Mouse (Mus musculus): ENCODE results near the gene Gm10721. TPM values are rescaled to one million over a fixed set of nuclear protein-coding genes. Genes with fewer than 3 reads are reported as not detected.
"Not testable (repeated sequence)": the region's sequence is repeated elsewhere in the genome, so short reads cannot be mapped to it uniquely, and the experiment has no call there.

Gm10721 gene
- total RNA-seq (2015; ENCODE audit: low replicate concordance): not detected in 2 replicates
- 0.51 TPM in 1 of 2 replicates, not detected in the other for total RNA-seq (2017; ENCODE audit: low replicate concordance)

DNA sequence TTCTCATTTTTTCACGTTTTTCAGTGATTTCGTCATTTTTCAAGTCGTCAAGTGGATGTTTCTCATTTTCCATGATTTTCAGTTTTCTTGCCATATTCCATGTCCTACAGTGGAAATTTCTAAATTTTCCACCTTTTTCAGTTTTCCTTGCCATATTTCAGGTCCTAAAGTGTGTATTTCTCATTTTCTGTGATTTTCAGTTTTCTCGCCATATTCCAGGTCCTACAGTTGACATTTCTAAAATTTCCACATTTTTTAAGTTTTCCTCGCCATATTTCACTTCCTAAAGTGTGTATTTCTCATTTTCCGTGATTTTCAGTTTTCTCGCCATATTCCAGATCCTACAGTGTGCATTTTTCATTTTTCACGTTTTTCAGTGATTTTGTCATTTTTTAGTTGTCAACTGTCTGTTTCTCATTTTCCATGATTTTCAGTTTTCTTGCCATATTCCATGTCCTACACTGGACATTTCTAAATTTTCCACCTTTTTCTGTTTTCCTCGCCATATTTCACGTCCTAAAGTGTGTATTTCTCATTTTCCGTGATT is at the start of gene Gm10721:
Gene Gm10721 (plus strand): TSS at position 408 of the 547 bp plus-strand sequence.
- peak; percentile 56 for ATAC-seq (replicated peaks; ENCODE audit: low FRiP score, poor library complexity, severe bottlenecking)

DNA sequence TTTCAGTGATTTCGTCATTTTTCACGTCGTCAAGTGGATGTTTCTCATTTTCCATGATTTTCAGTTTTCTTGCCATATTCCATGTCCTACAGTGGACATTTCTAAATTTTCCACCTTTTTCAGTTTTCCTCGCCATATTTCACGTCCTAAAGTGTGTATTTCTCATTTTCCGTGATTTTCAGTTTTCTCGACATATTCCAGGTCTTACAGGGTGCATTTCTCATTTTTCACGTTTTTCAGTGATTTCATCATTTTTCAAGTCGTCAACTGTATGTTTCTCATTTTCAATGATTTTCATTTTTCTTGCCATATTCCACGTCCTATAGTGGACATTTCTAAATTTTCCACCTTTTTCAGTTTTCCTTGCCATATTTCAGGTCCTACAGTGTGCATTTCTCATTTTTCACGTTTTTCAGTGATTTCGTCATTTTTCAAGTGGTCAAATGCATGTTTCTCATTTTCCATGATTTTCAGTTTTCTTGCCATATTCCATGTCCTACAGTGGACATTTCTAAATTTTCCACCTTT is 12.4 kb upstream of the Gm10721 start, which contains the start of gene Gm10722:
Gene Gm10722 (plus strand): TSS at position 478 of the 528 bp plus-strand sequence.
- not testable (repeated sequence) for ATAC-seq (replicated peaks; ENCODE audit: low FRiP score, poor library complexity, severe bottlenecking)

DNA sequence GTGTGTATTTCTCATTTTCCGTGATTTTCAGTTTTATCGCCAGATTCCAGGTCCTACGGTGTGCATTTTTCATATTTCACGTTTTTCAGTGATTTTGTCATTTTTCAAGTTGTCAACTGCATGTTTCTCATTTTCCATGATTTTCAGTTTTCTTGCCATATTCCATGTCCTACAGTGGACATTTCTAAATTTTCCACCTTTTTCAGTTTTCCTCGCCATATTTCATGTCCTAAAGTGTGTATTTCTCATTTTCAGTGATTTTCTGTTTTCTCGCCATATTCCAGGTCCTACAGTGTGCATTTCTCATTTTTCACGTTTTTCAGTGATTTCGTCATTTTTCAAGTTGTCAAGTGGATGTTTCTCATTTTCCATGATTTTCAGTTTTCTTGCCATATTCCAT is 11.9 kb upstream of the Gm10721 start:
- not testable (repeated sequence) for ATAC-seq (replicated peaks; ENCODE audit: low FRiP score, poor library complexity, severe bottlenecking)

DNA sequence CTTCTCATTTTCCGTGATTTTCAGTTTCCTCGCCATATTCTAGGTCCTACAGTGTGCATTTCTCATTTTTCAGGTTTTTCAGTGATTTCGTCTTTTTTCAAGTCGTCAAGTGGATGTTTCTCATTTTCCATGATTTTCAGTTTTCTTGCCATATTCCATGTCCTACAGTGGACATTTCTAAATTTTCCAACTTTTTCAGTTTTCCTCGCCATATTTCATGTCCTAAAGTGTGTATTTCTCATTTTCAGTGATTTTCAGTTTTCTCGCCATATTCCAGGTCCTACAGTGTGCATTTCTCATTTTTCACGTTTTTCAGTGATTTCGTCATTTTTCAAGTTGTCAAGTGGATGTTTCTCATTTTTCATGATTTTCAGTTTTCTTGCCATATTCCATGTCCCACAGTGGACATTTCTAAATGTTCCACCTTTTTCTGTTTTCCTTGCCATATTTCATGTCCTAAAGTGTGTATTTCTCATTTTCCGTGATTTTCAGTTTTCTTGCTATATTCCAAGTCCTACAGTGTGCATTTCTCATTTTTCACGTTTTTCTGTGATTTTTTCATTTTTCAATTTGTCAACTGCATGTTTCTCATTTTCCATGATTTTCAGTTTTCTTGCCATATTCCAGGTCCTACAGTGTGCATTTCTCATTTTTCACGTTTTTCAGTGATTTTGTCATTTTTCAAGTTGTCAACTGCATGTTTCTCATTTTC is 10.8 kb upstream of the Gm10721 start:
- ATAC-seq (replicated peaks; ENCODE audit: low FRiP score, poor library complexity, severe bottlenecking): peak; percentile 48; the same call in 1 of the 2 replicates

DNA sequence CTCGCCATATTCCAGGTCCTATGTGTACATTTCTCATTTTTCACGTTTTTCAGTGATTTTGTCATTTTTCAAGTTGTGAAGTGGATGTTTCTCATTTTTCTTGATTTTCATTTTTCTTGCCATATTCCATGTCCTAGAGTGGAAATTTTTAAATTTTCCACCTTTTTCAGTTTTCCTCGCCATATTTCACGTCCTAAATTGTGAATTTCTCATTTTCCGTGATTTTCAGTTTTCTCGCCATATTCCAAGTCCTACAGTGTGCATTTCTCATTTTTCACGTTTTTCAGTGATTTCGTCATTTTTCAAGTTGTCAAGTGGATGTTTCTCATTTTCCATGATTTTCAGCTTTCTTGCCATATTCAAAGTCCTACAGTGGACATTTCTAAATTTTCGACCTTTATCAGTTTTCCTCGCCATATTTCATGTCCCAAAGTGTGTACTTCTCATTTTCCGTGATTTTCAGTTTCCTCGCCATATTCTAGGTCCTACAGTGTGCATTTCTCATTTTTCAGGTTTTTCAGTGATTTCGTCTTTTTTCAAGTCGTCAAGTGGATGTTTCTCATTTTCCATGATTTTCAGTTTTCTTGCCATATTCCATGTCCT is 10.0 kb upstream of the Gm10721 start, which contains the start of gene Gm11168:
Gene Gm11168 (plus strand): TSS at position 553 of the 603 bp plus-strand sequence.
- not testable (repeated sequence) for ATAC-seq (replicated peaks; ENCODE audit: low FRiP score, poor library complexity, severe bottlenecking)

DNA sequence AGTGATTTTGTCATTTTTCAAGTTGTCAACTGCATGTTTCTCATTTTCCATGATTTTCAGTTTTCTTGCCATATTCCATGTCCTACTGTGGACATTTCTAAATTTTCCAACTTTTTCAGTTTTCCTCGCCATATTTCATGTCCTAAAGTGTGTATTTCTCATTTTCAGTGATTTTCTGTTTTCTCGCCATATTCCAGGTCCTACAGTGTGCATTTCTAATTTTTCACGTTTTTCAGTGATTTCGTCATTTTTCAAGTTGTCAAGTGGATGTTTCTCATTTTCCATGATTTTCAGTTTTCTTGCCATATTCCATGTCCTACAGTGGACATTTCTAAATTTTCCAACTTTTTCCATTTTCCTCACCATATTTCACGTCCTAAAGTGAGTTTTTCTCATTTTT is 6.8 kb upstream of the Gm10721 start:
- ATAC-seq (replicated peaks; ENCODE audit: low FRiP score, poor library complexity, severe bottlenecking): peak; percentile 50

DNA sequence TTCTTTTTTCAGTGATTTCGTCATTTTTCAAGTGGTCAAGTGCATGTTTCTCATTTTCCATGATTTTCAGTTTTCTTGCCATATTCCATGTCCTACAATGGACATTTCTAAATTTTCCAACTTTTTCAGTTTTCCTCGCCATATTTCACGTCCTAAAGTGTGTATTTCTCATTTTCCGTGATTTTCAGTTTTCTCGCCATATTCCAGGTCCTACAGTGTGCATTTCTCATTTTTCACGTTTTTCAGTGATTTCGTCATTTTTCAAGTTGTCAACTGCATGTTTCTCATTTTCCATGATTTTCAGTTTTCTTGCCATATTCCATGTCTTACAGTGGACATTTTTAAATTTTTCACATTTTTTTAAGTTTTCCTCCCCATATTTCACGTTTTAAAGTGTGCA is 6.3 kb upstream of the Gm10721 start:
- ATAC-seq (replicated peaks; ENCODE audit: low FRiP score, poor library complexity, severe bottlenecking): not testable (repeated sequence)

DNA sequence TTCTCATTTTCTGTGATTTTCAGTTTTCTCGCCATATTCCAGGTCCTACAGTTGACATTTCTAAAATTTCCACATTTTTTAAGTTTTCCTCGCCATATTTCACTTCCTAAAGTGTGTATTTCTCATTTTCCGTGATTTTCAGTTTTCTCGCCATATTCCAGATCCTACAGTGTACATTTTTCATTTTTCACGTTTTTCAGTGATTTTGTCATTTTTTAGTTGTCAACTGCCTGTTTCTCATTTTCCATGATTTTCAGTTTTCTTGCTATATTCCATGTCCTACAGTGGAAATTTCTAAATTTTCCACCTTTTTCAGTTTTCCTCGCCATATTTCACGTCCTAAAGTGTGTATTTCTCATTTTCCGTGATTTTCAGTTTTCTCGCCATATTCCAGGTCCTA is 5.7 kb upstream of the Gm10721 start:
- ATAC-seq (replicated peaks; ENCODE audit: low FRiP score, poor library complexity, severe bottlenecking): peak; percentile 38

DNA sequence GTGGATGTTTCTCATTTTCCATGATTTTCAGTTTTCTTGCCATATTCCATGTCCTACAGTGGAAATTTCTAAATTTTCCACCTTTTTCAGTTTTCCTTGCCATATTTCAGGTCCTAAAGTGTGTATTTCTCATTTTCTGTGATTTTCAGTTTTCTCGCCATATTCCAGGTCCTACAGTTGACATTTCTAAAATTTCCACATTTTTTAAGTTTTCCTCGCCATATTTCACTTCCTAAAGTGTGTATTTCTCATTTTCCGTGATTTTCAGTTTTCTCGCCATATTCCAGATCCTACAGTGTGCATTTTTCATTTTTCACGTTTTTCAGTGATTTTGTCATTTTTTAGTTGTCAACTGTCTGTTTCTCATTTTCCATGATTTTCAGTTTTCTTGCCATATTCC is 3.6 kb upstream of the Gm10721 start:
- peak; percentile 48 for ATAC-seq (replicated peaks; ENCODE audit: low FRiP score, poor library complexity, severe bottlenecking)

DNA sequence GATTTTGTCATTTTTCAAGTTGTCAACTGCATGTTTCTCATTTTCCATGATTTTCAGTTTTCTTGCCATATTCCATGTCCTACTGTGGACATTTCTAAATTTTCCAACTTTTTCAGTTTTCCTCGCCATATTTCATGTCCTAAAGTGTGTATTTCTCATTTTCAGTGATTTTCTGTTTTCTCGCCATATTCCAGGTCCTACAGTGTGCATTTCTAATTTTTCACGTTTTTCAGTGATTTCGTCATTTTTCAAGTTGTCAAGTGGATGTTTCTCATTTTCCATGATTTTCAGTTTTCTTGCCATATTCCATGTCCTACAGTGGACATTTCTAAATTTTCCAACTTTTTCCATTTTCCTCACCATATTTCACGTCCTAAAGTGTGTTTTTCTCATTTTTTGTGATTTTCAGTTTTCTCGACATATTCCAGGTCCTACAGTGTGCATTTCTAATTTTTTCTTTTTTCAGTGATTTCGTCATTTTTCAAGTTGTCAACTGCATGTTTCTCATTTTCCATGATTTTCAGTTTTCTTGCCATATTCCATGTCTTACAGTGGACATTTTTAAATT is 802 bp upstream of the Gm10721 start:
- ATAC-seq (replicated peaks; ENCODE audit: low FRiP score, poor library complexity, severe bottlenecking): peak; percentile 58

DNA sequence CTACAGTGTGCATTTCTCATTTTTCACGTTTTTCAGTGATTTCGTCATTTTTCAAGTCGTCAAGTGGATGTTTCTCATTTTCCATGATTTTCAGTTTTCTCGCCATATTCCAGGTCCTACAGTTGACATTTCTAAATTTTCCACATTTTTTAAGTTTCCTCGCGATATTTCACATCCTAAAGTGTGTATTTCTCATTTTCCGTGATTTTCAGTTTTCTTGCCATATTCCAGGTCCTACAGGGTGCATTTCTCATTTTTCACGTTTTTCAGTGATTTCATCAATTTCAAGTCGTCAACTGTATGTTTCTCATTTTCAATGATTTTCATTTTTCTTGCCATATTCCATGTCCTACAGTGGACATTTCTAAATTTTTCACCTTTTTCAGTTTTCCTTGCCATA is 2.4 kb downstream of the Gm10721 start, which contains the start of gene Gm10720:
Gene Gm10720 (plus strand): TSS at position 301 of the 400 bp plus-strand sequence.
- not testable (repeated sequence) for ATAC-seq (replicated peaks; ENCODE audit: low FRiP score, poor library complexity, severe bottlenecking)

DNA sequence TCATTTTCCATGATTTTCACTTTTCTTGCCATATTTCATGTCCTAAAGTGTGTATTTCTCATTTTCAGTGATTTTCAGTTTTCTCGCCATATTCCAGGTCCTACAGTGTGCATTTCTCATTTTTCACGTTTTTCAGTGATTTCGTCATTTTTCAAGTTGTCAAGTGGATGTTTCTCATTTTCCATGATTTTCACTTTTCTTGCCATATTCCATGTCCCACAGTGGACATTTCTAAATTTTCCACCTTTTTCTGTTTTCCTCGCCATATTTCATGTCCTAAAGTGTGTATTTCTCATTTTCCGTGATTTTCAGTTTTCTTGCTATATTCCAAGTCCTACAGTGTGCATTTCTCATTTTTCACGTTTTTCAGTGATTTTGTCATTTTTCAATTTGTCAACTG is 3.0 kb downstream of the Gm10721 start:
- not testable (repeated sequence) for ATAC-seq (replicated peaks; ENCODE audit: low FRiP score, poor library complexity, severe bottlenecking)

DNA sequence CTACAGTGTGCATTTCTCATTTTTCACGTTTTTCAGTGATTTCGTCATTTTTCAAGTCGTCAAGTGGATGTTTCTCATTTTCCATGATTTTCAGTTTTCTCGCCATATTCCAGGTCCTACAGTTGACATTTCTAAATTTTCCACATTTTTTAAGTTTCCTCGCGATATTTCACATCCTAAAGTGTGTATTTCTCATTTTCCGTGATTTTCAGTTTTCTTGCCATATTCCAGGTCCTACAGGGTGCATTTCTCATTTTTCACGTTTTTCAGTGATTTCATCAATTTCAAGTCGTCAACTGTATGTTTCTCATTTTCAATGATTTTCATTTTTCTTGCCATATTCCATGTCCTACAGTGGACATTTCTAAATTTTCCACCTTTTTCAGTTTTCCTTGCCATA is 4.2 kb downstream of the Gm10721 start, which contains the start of gene Gm10719:
Gene Gm10719 (plus strand): TSS at position 301 of the 400 bp plus-strand sequence.
- not testable (repeated sequence) for ATAC-seq (replicated peaks; ENCODE audit: low FRiP score, poor library complexity, severe bottlenecking)

DNA sequence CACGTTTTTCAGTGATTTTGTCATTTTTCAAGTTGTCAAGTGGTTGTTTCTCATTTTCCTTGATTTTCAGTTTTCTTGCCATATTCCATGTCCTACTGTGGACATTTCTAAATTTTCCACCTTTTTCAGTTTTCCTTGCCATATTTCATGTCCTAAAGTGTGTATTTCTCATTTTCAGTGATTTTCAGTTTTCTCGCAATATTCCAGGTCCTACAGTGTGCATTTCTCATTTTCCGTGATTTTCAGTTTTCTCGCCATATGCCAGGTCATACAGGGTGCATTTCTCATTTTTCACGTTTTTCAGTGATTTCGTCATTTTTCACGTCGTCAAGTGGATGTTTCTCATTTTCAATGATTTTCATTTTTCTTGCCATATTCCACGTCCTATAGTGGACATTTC is 6.0 kb downstream of the Gm10721 start:
- ATAC-seq (replicated peaks; ENCODE audit: low FRiP score, poor library complexity, severe bottlenecking): not testable (repeated sequence)

DNA sequence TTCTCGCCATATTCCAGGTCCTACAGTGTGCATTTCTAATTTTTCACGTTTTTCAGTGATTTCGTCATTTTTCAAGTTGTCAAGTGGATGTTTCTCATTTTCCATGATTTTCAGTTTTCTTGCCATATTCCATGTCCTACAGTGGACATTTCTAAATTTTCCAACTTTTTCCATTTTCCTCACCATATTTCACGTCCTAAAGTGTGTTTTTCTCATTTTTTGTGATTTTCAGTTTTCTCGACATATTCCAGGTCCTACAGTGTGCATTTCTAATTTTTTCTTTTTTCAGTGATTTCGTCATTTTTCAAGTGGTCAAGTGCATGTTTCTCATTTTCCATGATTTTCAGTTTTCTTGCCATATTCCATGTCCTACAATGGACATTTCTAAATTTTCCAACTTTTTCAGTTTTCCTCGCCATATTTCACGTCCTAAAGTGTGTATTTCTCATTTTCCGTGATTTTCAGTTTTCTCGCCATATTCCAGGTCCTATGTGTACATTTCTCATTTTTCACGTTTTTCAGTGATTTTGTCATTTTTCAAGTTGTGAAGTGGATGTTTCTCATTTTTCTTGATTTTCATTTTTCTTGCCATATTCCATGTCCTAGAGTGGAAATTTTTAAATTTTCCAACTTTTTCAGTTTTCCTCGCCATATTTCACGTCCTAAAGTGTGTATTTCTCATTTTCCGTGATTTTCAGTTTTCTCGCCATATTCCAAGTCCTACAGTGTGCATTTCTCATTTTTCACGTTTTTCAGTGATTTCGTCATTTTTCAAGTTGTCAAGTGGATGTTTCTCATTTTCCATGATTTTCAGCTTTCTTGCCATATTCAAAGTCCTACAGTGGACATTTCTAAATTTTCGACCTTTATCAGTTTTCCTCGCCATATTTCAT is 7.1 kb downstream of the Gm10721 start:
- peak; percentile 57 for ATAC-seq (replicated peaks; ENCODE audit: low FRiP score, poor library complexity, severe bottlenecking)

DNA sequence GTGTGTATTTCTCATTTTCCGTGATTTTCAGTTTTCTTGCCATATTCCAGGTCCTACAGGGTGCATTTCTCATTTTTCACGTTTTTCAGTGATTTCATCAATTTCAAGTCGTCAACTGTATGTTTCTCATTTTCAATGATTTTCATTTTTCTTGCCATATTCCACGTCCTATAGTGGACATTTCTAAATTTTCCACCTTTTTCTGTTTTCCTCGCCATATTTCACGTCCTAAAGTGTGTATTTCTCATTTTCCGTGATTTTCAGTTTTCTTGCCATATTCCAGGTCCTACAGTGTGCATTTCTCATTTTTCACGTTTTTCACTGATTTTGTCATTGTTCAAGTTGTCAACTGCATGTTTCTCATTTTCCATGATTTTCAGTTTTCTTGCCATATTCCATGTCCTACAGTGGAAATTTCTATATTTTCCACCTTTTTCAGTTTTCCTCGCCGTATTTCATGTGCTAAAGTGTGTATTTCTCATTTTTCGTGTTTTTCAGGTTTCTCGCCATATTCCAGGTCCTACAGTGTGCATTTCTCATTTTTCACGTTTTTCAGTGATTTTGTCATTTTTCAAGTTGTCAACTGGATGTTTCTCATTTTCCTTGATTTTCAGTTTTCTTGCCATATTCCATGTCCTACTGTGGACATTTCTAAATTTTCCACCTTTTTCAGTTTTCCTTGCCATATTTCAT is 9.5 kb downstream of the Gm10721 start:
- ATAC-seq (replicated peaks; ENCODE audit: low FRiP score, poor library complexity, severe bottlenecking): not testable (repeated sequence)

DNA sequence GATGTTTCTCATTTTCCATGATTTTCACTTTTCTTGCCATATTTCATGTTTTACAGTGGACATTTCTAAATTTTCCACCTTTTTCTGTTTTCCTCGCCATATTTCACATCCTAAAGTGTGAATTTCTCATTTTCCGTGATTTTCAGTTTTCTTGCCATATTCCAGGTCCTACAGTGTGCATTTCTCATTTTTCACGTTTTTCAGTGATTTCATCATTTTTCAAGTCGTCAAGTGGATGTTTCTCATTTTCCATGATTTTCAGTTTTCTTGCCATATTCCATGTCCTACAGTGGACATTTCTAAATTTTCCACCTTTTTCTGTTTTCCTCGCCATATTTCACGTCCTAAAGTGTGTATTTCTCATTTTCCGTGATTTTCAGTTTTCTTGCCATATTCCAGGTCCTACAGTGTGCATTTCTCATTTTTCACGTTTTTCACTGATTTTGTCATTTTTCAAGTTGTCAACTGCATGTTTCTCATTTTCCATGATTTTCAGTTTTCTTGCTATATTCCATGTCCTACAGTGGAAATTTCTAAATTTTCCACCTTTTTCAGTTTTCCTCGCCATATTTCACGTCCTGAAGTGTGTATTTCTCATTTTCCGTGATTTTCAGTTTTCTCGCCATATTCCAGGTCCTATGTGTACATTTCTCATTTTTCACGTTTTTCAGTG is 10.5 kb downstream of the Gm10721 start, which contains the start of gene Gm10718:
Gene Gm10718 (plus strand): TSS at position 236 of the 673 bp plus-strand sequence.
- ATAC-seq (replicated peaks; ENCODE audit: low FRiP score, poor library complexity, severe bottlenecking): not testable (repeated sequence)

Data from erythroid progenitor cell, adult 5-6 weeks (primary cell).